Mouse (Mus musculus) spleen, adult 2 months (tissue): ENCODE results near the gene Zfp661. TPM values are rescaled to one million over a fixed set of nuclear protein-coding genes. Genes with fewer than 3 reads are reported as not detected.
"Not testable (repeated sequence)": the region's sequence is repeated elsewhere in the genome, so short reads cannot be mapped to it uniquely, and the experiment has no call there.

Experiments used
- DNase-seq, 2 experiments: peaks; one replicate each; pipeline versions ENCODE4 v3.0.0 to v3.0.0-alpha.2; 2012 to 2021; ENCODE audit warnings: low spot score in 2 of 2, low read depth in 1 of 2
- H3K27ac ChIP-seq: fragments of 200-500 bp; 2 replicates; pipeline ENCODE4 v1.5.1; 2012; ENCODE audit warnings: low read length, inconsistent platforms; ENCODE audit not compliant: insufficient read depth
- H3K27me3 ChIP-seq: fragments of 200-500 bp; 2 replicates; pipeline ENCODE4 v1.6.1; 2012; ENCODE audit warnings: mild to moderate bottlenecking, moderate library complexity, low read length, inconsistent platforms; ENCODE audit not compliant: control insufficient read depth, insufficient read depth
- H3K36me3 ChIP-seq: fragments of 200-500 bp; 2 replicates; pipeline ENCODE4 v1.6.1; 2012; ENCODE audit warnings: mild to moderate bottlenecking, low read length, inconsistent platforms; ENCODE audit not compliant: control insufficient read depth, insufficient read depth
- H3K4me1 ChIP-seq: fragments of 200-500 bp; 2 replicates; pipeline ENCODE4 v1.6.1; 2011; ENCODE audit warnings: inconsistent platforms; ENCODE audit not compliant: control insufficient read depth, insufficient read depth, insufficient read length
- H3K4me3 ChIP-seq: fragments of 200-500 bp; 2 replicates; pipeline ENCODE4 v1.5.1; 2011; ENCODE audit warnings: mild to moderate bottlenecking, inconsistent platforms; ENCODE audit not compliant: insufficient read depth, insufficient read length; ENCODE audit errors: extremely low read depth
- CTCF ChIP-seq: fragments of 200-500 bp; IDR thresholded peaks from 2 replicates; pipeline ENCODE4 v1.5.1; 2011; ENCODE audit warnings: mild to moderate bottlenecking, inconsistent platforms; ENCODE audit not compliant: insufficient read depth, insufficient read length, insufficient replicate concordance; ENCODE audit errors: extremely low read depth
- POLR2A ChIP-seq: fragments of 200-500 bp; IDR thresholded peaks from 2 replicates; pipeline ENCODE4 v1.6.1; 2011; ENCODE audit warnings: low read depth, low read length, inconsistent platforms
- WGBS: fragments of 180-500 bp; shearing (Covaris S2); methylation state at CpG from one replicate; pipeline ENCODE4 v1.1.7; 2018; 5-methylcytosine and 5-hydroxymethylcytosine counted together
- polyA plus RNA-seq: library from polyadenylated mRNA; depleted of rRNA; stranded (reverse); fragments of >200 nt; gene quantifications from 2 replicates; pipeline ENCODE4 v1.2.3, GENCODE M21; 2012

Gene Zfp661
- polyA plus RNA-seq, 1 experiment = 1.8 TPM

GRCm38 (mm10) chr2:127622065-127622464 lies 35.2 kb upstream of the Zfp661 start:
- no peak for TF ChIP-seq POLR2A
- TF ChIP-seq CTCF = no peak
- Histone ChIP-seq H3K36me3 (no peaks in the 10 kb centered on the region), H3K27ac (no peak overlapping the region), H3K4me3 (no peak overlapping the region), H3K27me3 (no peaks in the 10 kb centered on the region), H3K4me1 (peaks cover 2% of the 10 kb centered on the region; the same call in 1 of the 2 replicates)
- DNase-seq = no peak
- 56% methylated on average over 3 of the region's 3 CpGs for WGBS

- Histone ChIP-seq H3K27ac (no peak overlapping the region), H3K36me3 (no peaks in the 10 kb centered on the region), H3K4me1 (peaks cover 2% of the 10 kb centered on the region; the same call in 1 of the 2 replicates), H3K4me3 (no peak overlapping the region), H3K27me3 (no peaks in the 10 kb centered on the region)
- no peak for DNase-seq
- TF ChIP-seq POLR2A (no peak), CTCF (no peak)
- WGBS = 63% methylated on average over 3 of the region's 3 CpGs
These were observed 32.4 kb upstream of the Zfp661 start for GRCm38 (mm10) chr2:127619311-127619710.

GRCm38 (mm10) chr2:127612288-127612687 lies 25.4 kb upstream of the Zfp661 start:
- WGBS = 86% methylated on average over 4 of the region's 4 CpGs
- Histone ChIP-seq H3K4me3 (no peak overlapping the region), H3K27ac (no peak overlapping the region), H3K4me1 (no peaks in the 10 kb centered on the region), H3K36me3 (no peaks in the 10 kb centered on the region), H3K27me3 (no peaks in the 10 kb centered on the region)
- TF ChIP-seq POLR2A = no peak
- no peak for TF ChIP-seq CTCF
- DNase-seq = no peak

- Histone ChIP-seq H3K27me3 (no peaks in the 10 kb centered on the region), H3K4me1 (no peaks in the 10 kb centered on the region), H3K27ac (no peak overlapping the region), H3K36me3 (no peaks in the 10 kb centered on the region), H3K4me3 (no peak overlapping the region)
- TF ChIP-seq CTCF (no peak), POLR2A (no peak)
- 54% methylated on average over 4 of the region's 4 CpGs for WGBS
- no peak for DNase-seq
These were observed 24.5 kb upstream of the Zfp661 start for GRCm38 (mm10) chr2:127611386-127611785.

- Histone ChIP-seq H3K4me1 (no peaks in the 10 kb centered on the region), H3K27me3 (no peaks in the 10 kb centered on the region), H3K4me3 (no peak overlapping the region), H3K27ac (no peak overlapping the region), H3K36me3 (peaks cover 3% of the 10 kb centered on the region)
- no peak for DNase-seq
- TF ChIP-seq CTCF (no peak), POLR2A (no peak)
- WGBS = 62% methylated on average over 5 of the region's 5 CpGs
These were observed 22.1 kb upstream of the Zfp661 start for GRCm38 (mm10) chr2:127608986-127609385.

- Histone ChIP-seq H3K27ac (no peak overlapping the region), H3K4me3 (no peak overlapping the region), H3K4me1 (no peaks in the 10 kb centered on the region), H3K36me3 (peaks cover 4% of the 10 kb centered on the region), H3K27me3 (no peaks in the 10 kb centered on the region)
- TF ChIP-seq POLR2A (no peak), CTCF (no peak)
- no peak for DNase-seq
- WGBS = 40% methylated on average over 3 of the region's 3 CpGs
These were observed 21.3 kb upstream of the Zfp661 start for GRCm38 (mm10) chr2:127608234-127608633.

GRCm38 (mm10) chr2:127605203-127605602 lies 18.3 kb upstream of the Zfp661 start:
- Histone ChIP-seq H3K36me3 (peaks cover 20% of the 10 kb centered on the region), H3K27ac (no peak overlapping the region), H3K27me3 (no peaks in the 10 kb centered on the region), H3K4me1 (no peaks in the 10 kb centered on the region), H3K4me3 (no peak overlapping the region)
- DNase-seq = no peak
- TF ChIP-seq POLR2A (no peak), CTCF (no peak)
- 93% methylated on average over 3 of the region's 3 CpGs for WGBS

GRCm38 (mm10) chr2:127603383-127603782 lies 16.5 kb upstream of the Zfp661 start:
- 91% methylated on average over 6 of the region's 8 CpGs for WGBS
- H3K27ac ChIP-seq, DNase-seq, H3K4me3 ChIP-seq, H3K4me1 ChIP-seq, H3K27me3 ChIP-seq: not testable (repeated sequence)
- peaks cover 25% of the 10 kb centered on the region for H3K36me3 ChIP-seq
